Mouse (Mus musculus) liver (tissue): ENCODE results near the gene Ccdc59.

Source experiments
- DNase-seq: peaks from one replicate; pipeline ENCODE4 v3.0.0-alpha.2; 2020; ENCODE audit warnings: mixed read lengths

Ccdc59 gene

DNA sequence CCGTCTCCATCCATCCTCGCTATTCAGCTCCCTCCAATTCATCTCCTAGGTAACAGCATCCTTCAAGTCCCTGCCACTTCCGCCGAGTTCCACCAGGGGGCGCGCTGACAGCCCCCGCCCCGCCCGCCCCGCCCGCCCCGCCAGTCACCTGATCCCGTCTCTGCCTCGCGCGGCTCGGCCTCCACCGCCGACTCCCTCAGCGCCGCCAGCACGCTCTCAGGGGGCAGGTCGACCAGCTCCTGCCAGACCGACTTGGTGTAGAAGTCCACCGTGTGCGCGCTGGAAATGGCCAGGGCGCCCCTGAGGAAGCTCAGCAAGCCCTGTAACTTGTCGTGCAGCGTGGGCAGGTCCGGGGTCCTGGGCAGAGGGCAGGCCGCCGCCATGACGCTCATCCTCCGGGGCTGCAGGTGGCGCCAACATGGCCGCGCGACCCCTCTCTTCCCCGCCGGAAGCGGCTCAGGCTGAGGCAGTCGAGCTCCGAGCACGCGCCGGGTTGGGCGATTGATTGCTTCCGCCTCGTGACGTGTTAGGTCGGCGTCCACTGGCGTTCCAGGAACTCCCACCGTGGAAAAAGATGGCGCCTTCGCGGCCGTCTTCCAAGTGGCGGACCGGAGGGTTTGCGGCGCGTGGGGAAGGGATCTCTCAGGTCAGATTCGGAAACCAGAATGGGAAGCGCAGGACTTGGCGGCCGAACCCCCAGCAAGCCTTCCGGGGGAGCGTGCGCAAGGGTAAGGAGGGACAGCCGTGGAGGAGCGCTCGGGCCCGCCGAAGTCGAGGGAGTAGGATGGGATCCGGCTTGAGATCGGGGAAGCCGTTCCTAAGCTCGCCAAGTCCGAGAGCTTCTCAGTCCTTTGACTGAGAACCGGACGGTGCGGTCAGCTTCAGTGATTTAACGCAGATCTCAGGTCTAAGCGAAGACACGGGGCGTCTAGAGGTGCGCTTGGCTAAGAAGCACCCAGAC lies at the start of gene Ccdc59, which contains the start of gene Mettl25:
Gene Ccdc59, plus strand, starts transcription at position 140 of the 961 bp plus-strand sequence.
Gene Mettl25, minus strand, starts transcription at position 453 of the 961 bp plus-strand sequence.
- DNase-seq = peak; percentile 94

GRCm38 (mm10) chr10:105793776-105794552 lies 46.9 kb upstream of the Ccdc59 start:
- DNase-seq = no peak

DNA sequence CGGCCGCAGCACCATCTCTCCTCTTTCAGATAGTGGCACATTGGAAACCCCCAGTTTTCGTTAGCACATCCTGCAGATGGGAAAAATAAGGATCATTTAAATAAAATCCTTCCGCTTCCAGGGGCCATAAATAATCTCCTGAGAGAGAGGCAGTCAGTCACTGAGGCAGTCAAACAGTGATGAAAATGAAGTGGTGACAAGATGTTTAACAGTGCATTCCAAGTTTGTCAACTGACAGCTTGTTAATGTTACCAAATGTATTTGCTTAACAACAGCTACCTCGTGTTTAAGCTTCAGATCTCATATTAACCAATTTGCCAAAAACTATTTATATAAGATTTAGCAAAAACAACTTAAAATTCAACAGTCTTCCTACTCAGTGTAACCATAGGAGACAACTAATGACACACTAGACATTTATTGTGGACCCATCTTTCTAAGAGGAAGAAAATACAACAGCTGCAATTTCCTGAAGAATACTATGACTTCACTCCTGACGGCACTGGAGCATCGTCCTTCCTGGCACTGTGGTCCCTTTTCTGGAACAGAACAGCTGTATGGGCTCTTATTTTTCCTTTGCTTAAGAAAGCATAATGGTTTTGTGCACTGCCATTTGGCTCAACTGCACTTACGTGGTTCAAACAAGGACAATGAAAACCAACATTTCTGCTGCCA lies 43.5 kb upstream of the Ccdc59 start:
- DNase-seq = no peak

GRCm38 (mm10) chr10:105801147-105801546 lies 39.7 kb upstream of the Ccdc59 start:
- no peak for DNase-seq

DNA sequence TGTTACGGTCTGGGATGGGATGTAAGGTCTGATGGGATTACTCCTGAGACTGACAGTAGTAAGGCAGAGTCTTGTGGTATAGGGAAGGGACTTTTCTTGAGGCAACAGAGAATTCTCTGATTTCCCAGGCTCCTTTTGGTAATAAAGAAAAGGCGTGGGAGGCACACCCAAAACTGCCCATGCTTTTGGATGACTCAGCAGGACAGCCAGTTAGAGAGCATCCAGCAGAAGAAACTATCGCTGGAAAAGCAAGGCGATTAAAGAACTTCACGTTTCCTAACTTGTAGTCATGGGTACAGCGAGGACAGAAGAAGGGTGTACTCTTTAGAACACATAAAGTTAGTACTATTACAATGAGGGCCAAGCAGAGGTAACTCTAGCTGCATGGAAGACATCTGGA lies 38.7 kb upstream of the Ccdc59 start:
- DNase-seq = no peak

DNA sequence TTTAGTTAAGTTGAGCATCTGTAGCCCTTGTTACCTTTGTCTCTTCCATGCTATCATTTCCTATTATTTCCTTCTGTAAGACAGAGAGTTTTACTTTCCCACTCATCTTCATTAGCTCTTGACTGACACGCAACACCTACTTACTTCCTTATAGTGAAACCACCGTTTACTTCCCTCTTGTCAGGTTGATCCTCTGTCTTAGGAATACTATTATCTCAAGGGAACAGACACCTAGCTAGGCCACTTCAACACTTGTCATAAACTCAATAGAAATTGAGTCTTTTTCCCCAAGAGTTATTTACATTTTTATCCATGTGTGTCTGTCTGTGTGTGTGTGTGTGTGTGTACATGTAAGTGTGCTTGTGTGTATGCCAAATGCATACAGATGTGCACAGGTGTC lies 37.4 kb upstream of the Ccdc59 start:
- no peak for DNase-seq

DNA sequence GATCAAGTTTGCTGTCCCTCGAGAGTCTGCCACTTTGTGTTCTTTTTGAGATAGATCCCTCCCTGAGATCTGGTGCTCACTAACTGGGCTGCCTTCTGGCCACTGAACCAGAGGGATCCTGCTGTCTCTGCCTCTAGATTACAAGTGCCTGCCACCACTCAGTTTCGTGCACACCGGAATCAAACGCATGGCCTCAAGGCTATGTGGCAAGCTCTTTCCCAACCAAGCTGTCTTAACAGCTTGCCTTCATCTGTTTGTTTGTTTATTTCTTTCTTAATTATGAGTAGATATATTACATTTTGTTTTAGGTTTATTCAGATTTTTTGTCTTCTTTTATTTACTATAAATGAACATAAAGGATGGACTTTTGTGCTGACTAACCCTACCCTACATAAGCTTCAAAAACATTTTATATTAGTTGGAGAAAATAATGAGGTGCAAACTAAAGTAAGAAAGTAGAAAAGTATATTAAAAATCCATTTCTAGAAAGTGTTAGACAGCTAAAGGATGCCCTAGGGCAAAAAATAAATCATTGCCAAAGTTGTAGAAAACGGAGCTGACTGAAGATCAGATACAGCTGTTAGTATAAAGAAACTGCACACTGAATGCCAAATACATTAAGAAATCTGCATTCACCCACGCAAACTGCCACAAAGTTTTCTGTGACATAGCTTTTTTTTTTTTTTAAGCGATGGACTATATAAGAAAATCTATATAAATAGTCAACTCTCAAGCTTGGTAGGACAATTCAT lies 34.4 kb upstream of the Ccdc59 start:
- DNase-seq = no peak

DNA sequence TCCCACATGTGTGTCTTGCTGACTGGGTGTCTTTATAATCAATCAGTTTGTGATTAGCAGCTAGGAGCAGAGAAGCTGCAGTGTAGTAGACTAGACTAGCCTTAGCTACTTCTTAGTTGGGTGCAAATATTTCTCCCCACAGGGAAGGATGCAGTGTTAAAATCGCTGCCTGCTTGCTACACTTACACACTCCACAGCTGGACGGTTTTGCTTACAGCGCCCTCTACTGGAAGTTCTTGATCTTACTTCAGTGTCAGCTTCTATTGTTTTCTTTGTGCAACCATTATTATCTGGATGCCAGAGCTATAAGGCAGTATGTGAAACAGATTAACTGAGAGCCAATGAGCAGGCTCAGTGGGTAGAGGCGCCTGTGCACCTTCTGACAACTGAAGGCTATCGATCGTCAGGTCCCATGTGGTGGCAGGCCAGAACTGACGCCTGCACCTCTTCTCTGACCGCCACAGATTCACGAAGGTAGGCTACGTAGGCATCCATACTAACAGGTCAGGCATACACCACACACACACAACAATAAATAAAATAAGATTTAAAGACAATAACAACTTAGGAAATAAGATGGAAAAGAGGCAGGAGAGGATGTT lies 6.1 kb upstream of the Ccdc59 start:
- no peak for DNase-seq

DNA sequence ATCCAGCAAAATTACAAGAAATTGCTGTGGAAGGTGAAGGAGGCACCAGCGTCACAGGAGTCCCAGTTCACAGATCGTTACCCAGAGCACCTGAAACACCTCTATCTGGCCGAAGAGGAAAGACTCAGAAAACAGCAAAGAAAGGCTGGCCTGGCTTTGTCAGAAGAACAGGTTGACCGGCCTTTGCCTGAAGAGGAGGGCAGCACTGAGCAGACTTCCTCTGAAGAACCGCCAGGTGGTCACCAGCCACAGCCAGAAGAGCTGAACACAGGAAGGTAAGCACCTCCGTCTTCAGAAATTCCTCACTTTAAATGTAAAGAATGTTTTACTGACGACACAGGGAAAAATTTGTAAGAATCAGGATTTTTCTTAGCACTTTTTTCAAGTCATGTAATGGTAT lies 1.7 kb downstream of the Ccdc59 start:
- no peak for DNase-seq

DNA sequence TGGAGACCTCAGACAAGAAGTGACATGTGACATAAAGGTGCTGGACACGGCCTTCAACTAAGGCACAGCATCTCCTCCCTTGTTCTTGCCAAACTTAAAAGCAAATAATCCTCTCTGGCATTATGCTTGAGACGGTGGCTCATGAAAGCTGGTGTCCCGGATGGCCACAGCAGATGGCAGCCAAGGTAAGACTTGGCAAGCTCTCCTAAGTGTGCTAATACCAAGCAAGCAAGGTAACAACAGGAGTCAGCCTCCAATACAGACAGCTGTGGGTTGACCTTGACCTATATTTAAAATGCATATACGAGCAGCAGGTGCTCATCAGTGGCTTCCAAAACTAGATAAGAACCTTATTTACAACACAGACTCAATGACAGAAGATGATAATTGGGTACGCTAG lies 9.4 kb downstream of the Ccdc59 start:
- DNase-seq = no peak

- DNase-seq = no peak
These were observed 10.3 kb downstream of the Ccdc59 start for GRCm38 (mm10) chr10:105851136-105851535.

- no peak for DNase-seq
These were observed 26.4 kb downstream of the Ccdc59 start for GRCm38 (mm10) chr10:105867312-105867711.
